Mouse (Mus musculus): Measurements from ENCODE around the gene Pla2g2f. TPM values are rescaled to one million over a fixed set of nuclear protein-coding genes. Genes with fewer than 3 reads are reported as not detected.

Gene Pla2g2f
- polyA plus RNA-seq (2015; fragmentation: Nextera tagmentation; extraction: Ambion mirVana), result not detected in 2 replicates

GRCm38 (mm10) chr4:138757416-138757815 lies at the start of gene Pla2g2f:
Gene Pla2g2f, minus strand, starts transcription at chr4:138757626.
- Histone ChIP-seq H3K4me1 (replicated peaks) (no peaks in the 10 kb centered on the region), H3K27me3 (no peaks in the 10 kb centered on the region), H3K36me3 (no peaks in the 10 kb centered on the region), H3K9me3 (replicated peaks) (no peaks in the 10 kb centered on the region), H3K9ac (no peak within 1 kb of the TSS), H3K4me2 (no peak within 1 kb of the TSS), H3K27ac (no peak within 1 kb of the TSS), H3K4me3 (replicated peaks) (no peak within 1 kb of the TSS)
- ATAC-seq (ENCODE audit: low read depth), result no peak
- no peak for DNase-seq
- WGBS (ENCODE audit: insufficient replicate concordance), result 73% methylated on average over 8 of the region's 8 CpGs

GRCm38 (mm10) chr4:138806920-138807541 lies 49.6 kb upstream of the Pla2g2f start:
- Histone ChIP-seq H3K27ac (no peak overlapping the region), H3K4me3 (replicated peaks) (no peak overlapping the region), H3K27me3 (no peaks in the 10 kb centered on the region; the same call in 1 of the 2 replicates), H3K9me3 (replicated peaks) (no peaks in the 10 kb centered on the region), H3K4me1 (replicated peaks) (no peaks in the 10 kb centered on the region), H3K9ac (no peak overlapping the region), H3K36me3 (no peaks in the 10 kb centered on the region), H3K4me2 (no peak overlapping the region)
- 23% methylated on average over 7 of the region's 7 CpGs for WGBS (ENCODE audit: insufficient replicate concordance)
- DNase-seq (no peak), ATAC-seq (ENCODE audit: low read depth) (no peak)

GRCm38 (mm10) chr4:138806160-138806559 lies 48.7 kb upstream of the Pla2g2f start:
- Histone ChIP-seq H3K4me3 (replicated peaks) (no peak overlapping the region), H3K9me3 (replicated peaks) (no peaks in the 10 kb centered on the region), H3K36me3 (no peaks in the 10 kb centered on the region), H3K4me1 (replicated peaks) (no peaks in the 10 kb centered on the region), H3K27me3 (no peaks in the 10 kb centered on the region; the same call in 1 of the 2 replicates), H3K9ac (no peak overlapping the region), H3K4me2 (no peak overlapping the region), H3K27ac (no peak overlapping the region)
- DNase-seq (no peak), ATAC-seq (ENCODE audit: low read depth) (no peak)
- WGBS (ENCODE audit: insufficient replicate concordance), result 58% methylated on average over 8 of the region's 8 CpGs

GRCm38 (mm10) chr4:138805248-138805647 lies 47.8 kb upstream of the Pla2g2f start:
- H3K4me1 ChIP-seq (replicated peaks), result no peaks in the 10 kb centered on the region
- H3K9me3 ChIP-seq (replicated peaks), result no peaks in the 10 kb centered on the region
- H3K36me3 ChIP-seq, result no peaks in the 10 kb centered on the region
- 55% methylated on average over 8 of the region's 8 CpGs for WGBS (ENCODE audit: insufficient replicate concordance)
- ATAC-seq (ENCODE audit: low read depth) (no peak), DNase-seq (no peak)
- H3K4me2 ChIP-seq, result no peak overlapping the region
- H3K9ac ChIP-seq, result no peak overlapping the region
- no peaks in the 10 kb centered on the region; the same call in 1 of the 2 replicates for H3K27me3 ChIP-seq
- H3K4me3 ChIP-seq (replicated peaks), result no peak overlapping the region
- H3K27ac ChIP-seq, result no peak overlapping the region

- ATAC-seq (ENCODE audit: low read depth), result no peak
- Histone ChIP-seq H3K36me3 (no peaks in the 10 kb centered on the region), H3K27me3 (no peaks in the 10 kb centered on the region), H3K4me3 (replicated peaks) (no peak overlapping the region), H3K4me1 (replicated peaks) (no peaks in the 10 kb centered on the region), H3K9me3 (replicated peaks) (no peaks in the 10 kb centered on the region), H3K9ac (no peak overlapping the region), H3K27ac (no peak overlapping the region), H3K4me2 (no peak overlapping the region)
- no peak for DNase-seq
- 70% methylated on average over 11 of the region's 11 CpGs for WGBS (ENCODE audit: insufficient replicate concordance)
Measured at GRCm38 (mm10) chr4:138802917-138803316, 45.5 kb upstream of the Pla2g2f start.

GRCm38 (mm10) chr4:138801631-138802030 lies 44.2 kb upstream of the Pla2g2f start:
- DNase-seq (no peak), ATAC-seq (ENCODE audit: low read depth) (no peak)
- no peak overlapping the region for H3K9ac ChIP-seq
- no peaks in the 10 kb centered on the region for H3K27me3 ChIP-seq
- H3K27ac ChIP-seq, result no peak overlapping the region
- no peaks in the 10 kb centered on the region for H3K9me3 ChIP-seq (replicated peaks)
- H3K4me2 ChIP-seq, result no peak overlapping the region
- 60% methylated on average over 4 of the region's 4 CpGs for whole genome bisulfite sequencing (ENCODE audit: insufficient replicate concordance)
- H3K36me3 ChIP-seq, result no peaks in the 10 kb centered on the region
- no peak overlapping the region for H3K4me3 ChIP-seq (replicated peaks)
- H3K4me1 ChIP-seq (replicated peaks), result no peaks in the 10 kb centered on the region

GRCm38 (mm10) chr4:138800134-138800744 lies 42.8 kb upstream of the Pla2g2f start:
- H3K9ac ChIP-seq, result no peak overlapping the region
- H3K9me3 ChIP-seq (replicated peaks), result no peaks in the 10 kb centered on the region
- H3K4me3 ChIP-seq (replicated peaks), result no peak overlapping the region
- no peak overlapping the region for H3K27ac ChIP-seq
- no peaks in the 10 kb centered on the region for H3K36me3 ChIP-seq
- H3K4me1 ChIP-seq (replicated peaks), result no peaks in the 10 kb centered on the region
- ATAC-seq (ENCODE audit: low read depth) (no peak), DNase-seq (no peak)
- no peaks in the 10 kb centered on the region for H3K27me3 ChIP-seq
- WGBS (ENCODE audit: insufficient replicate concordance), result 67% methylated on average over 12 of the region's 12 CpGs
- no peak overlapping the region for H3K4me2 ChIP-seq

- ATAC-seq (ENCODE audit: low read depth) (no peak), DNase-seq (no peak)
- Histone ChIP-seq H3K4me2 (no peak overlapping the region), H3K9ac (no peak overlapping the region), H3K27me3 (no peaks in the 10 kb centered on the region), H3K27ac (no peak overlapping the region), H3K4me1 (replicated peaks) (no peaks in the 10 kb centered on the region), H3K9me3 (replicated peaks) (no peaks in the 10 kb centered on the region), H3K36me3 (no peaks in the 10 kb centered on the region), H3K4me3 (replicated peaks) (no peak overlapping the region)
- WGBS (ENCODE audit: insufficient replicate concordance), result 57% methylated on average over 4 of the region's 4 CpGs
Measured at GRCm38 (mm10) chr4:138797217-138797570, 39.8 kb upstream of the Pla2g2f start.

GRCm38 (mm10) chr4:138796513-138797216 lies 39.2 kb upstream of the Pla2g2f start:
- no peak for ATAC-seq (ENCODE audit: low read depth)
- Histone ChIP-seq H3K27ac (no peak overlapping the region), H3K36me3 (no peaks in the 10 kb centered on the region), H3K27me3 (no peaks in the 10 kb centered on the region), H3K4me2 (no peak overlapping the region), H3K4me3 (replicated peaks) (no peak overlapping the region), H3K9ac (no peak overlapping the region), H3K4me1 (replicated peaks) (no peaks in the 10 kb centered on the region), H3K9me3 (replicated peaks) (no peaks in the 10 kb centered on the region)
- DNase-seq, result no peak
- 26% methylated on average over 6 of the region's 6 CpGs for WGBS (ENCODE audit: insufficient replicate concordance)

- H3K27me3 ChIP-seq, result no peaks in the 10 kb centered on the region
- H3K4me2 ChIP-seq, result no peak overlapping the region
- H3K4me1 ChIP-seq (replicated peaks), result no peaks in the 10 kb centered on the region
- no peak overlapping the region for H3K27ac ChIP-seq
- DNase-seq, result no peak
- H3K9me3 ChIP-seq (replicated peaks), result no peaks in the 10 kb centered on the region
- 62% methylated on average over 6 of the region's 6 CpGs for WGBS (ENCODE audit: insufficient replicate concordance)
- no peak overlapping the region for H3K4me3 ChIP-seq (replicated peaks)
- no peaks in the 10 kb centered on the region for H3K36me3 ChIP-seq
- no peak overlapping the region for H3K9ac ChIP-seq
- ATAC-seq (ENCODE audit: low read depth), result no peak
Measured at GRCm38 (mm10) chr4:138794344-138794743, 36.9 kb upstream of the Pla2g2f start.

- H3K27me3 ChIP-seq, result no peaks in the 10 kb centered on the region
- no peak overlapping the region for H3K4me3 ChIP-seq (replicated peaks)
- H3K4me2 ChIP-seq, result no peak overlapping the region
- no peak overlapping the region for H3K27ac ChIP-seq
- no peak overlapping the region for H3K9ac ChIP-seq
- ATAC-seq (ENCODE audit: low read depth) (no peak), DNase-seq (no peak)
- no peaks in the 10 kb centered on the region for H3K36me3 ChIP-seq
- H3K4me1 ChIP-seq (replicated peaks), result no peaks in the 10 kb centered on the region
- 42% methylated on average over 2 of the region's 2 CpGs for WGBS (ENCODE audit: insufficient replicate concordance)
- H3K9me3 ChIP-seq (replicated peaks), result no peaks in the 10 kb centered on the region
Measured at GRCm38 (mm10) chr4:138793276-138793675, 35.9 kb upstream of the Pla2g2f start.

Data from liver, embryonic 13.5 days (tissue).